Mouse (Mus musculus) forebrain, embryonic 12.5 days (tissue): Measurements from ENCODE around the gene Nt5e. TPM values are rescaled to one million over a fixed set of nuclear protein-coding genes. Genes with fewer than 3 reads are reported as not detected.

ENCODE experiments used
- ATAC-seq: fragments of 200-750 bp; cut with Nextera tagmentation; 2 replicates; pipeline ENCODE4 v1.8.0; 2017; ENCODE audit warnings: moderate TSS enrichment; ENCODE audit not compliant: low FRiP score
- H3K27ac ChIP-seq: fragments of 300-500 bp; sonication (generic); 2 replicates; pipeline ENCODE4 v1.5.1; 2016; ENCODE audit warnings: mild to moderate bottlenecking
- H3K27me3 ChIP-seq: fragments of 300-500 bp; sonication (generic); 2 replicates; pipeline ENCODE4 v1.6.1; 2016; ENCODE audit warnings: mild to moderate bottlenecking
- H3K36me3 ChIP-seq: fragments of 300-500 bp; sonication (generic); replicated peaks from 2 replicates; pipeline ENCODE4 v1.6.1; 2016; ENCODE audit warnings: mild to moderate bottlenecking
- H3K4me1 ChIP-seq: fragments of 300-500 bp; sonication (generic); 2 replicates; pipeline ENCODE4 v1.6.1; 2016
- H3K4me2 ChIP-seq: fragments of 300-500 bp; sonication (generic); 2 replicates; pipeline ENCODE4 v1.6.1; 2016; ENCODE audit warnings: mild to moderate bottlenecking, moderate library complexity
- H3K4me3 ChIP-seq: fragments of 300-500 bp; sonication (generic); replicated peaks from 2 replicates; pipeline ENCODE4 v1.5.1; 2016; ENCODE audit warnings: mild to moderate bottlenecking
- H3K9ac ChIP-seq: fragments of 300-500 bp; sonication (generic); 2 replicates; pipeline ENCODE4 v1.6.1; 2016; ENCODE audit warnings: mild to moderate bottlenecking
- H3K9me3 ChIP-seq: fragments of 300-500 bp; sonication (generic); 2 replicates; pipeline ENCODE4 v1.6.1; 2016
- WGBS: fragments of 180-500 bp; shearing (Covaris S2); methylation state at CpG from one replicate; pipeline ENCODE4 v1.1.7; 2016; 5-methylcytosine and 5-hydroxymethylcytosine counted together
- polyA plus RNA-seq: library from polyadenylated mRNA; unstranded; fragments of >200 nt; fragmentation: Nextera tagmentation; extraction: Ambion mirVana; gene quantifications from 2 replicates; pipeline ENCODE4 v1.2.1, GENCODE M21; 2016

Gene Nt5e
- polyA plus RNA-seq, 1 experiment from 2014 or later = 0.78 TPM

DNA sequence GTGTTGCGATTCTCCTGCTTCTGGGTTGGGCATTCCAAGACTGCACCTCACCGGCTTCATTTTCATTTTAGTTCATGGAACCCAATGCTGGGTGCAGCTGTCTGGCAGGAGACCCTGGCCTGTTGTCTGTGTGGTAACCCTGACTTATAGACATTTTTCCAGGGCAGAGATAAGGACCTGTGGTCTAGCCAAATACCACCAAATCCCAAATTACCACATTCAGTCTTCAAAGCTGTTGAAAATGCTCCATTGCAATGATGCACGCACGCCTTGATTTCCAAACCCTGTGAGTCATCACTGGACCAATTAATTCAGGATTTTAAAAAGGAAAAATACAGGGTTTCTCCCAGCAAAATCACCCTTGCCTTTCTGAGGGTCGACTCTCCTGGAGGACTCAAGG lies 41.5 kb downstream of the Nt5e start:
- Histone ChIP-seq H3K36me3 (no peaks in the 10 kb centered on the region), H3K4me3 (no peak overlapping the region), H3K4me1 (no peaks in the 10 kb centered on the region), H3K4me2 (no peak overlapping the region), H3K27ac (no peak overlapping the region), H3K27me3 (no peaks in the 10 kb centered on the region), H3K9me3 (no peaks in the 10 kb centered on the region), H3K9ac (no peak overlapping the region)
- no peak for ATAC-seq
- 90% methylated on average over 5 of the region's 5 CpGs for WGBS

DNA sequence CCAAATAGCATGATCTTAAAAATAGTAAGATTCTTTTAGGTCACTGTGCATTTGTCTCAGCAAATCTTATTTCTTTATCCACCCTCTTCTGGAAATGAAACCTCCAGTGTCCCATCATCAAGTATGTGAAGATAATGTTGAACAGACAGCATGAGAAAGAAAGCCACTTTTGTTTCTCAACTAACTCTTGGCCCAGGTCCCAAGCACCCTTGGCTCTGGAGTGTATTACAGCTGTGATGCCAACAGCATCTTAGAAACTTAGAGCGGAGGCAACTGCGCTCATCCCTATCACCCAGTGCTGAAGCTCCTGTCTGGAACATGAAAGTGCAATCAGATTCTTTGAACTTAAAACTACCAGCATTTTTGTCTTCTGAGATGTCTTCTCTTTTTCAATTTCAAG lies 42.7 kb downstream of the Nt5e start:
- no peak overlapping the region for H3K9ac ChIP-seq
- 90% methylated on average over 2 of the region's 2 CpGs for WGBS
- H3K27ac ChIP-seq = no peak overlapping the region
- no peak overlapping the region for H3K4me2 ChIP-seq
- no peak for ATAC-seq
- no peaks in the 10 kb centered on the region for H3K9me3 ChIP-seq
- H3K36me3 ChIP-seq = no peaks in the 10 kb centered on the region
- no peak overlapping the region for H3K4me3 ChIP-seq
- H3K27me3 ChIP-seq = no peaks in the 10 kb centered on the region
- H3K4me1 ChIP-seq = no peaks in the 10 kb centered on the region

DNA sequence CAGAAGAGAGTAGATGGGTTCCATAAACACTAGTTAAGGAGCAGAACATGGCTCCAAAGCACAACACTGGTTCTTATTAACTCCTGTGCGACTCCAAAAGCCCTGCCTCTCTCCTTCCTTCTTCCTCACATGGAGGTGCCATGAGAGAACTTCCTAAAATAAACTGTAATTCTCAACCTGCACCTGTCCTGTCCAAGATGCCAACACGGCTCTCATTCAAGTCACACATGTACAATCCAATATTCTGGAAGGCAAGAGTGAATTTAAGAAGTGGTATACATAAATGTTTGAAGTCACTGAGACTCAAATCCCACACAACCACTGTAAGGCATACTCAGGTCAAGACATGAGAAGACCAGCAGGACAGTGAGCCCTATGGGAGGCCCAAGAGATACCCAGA lies 44.2 kb downstream of the Nt5e start:
- ATAC-seq = no peak

DNA sequence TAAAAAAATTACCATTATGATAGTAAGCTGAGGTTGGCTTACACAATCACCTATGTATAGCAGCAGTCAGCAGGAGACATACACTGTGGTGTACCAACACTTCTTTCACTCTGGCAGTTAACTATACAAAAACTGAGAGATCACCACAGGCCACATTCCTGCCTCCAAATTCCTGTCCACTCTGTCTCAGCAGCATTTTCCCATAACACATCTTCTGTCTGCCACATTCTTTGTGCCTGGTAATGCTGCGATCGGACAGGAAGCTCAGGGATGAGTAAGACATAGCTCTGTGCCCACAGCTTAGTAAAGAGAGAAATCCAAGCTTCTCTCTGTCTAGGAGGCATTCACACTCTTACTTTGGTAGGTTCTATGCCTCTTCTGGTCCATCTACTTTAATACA lies 46.0 kb downstream of the Nt5e start:
- H3K27ac ChIP-seq = no peak overlapping the region
- 90% methylated on average over 2 of the region's 2 CpGs for WGBS
- no peaks in the 10 kb centered on the region for H3K4me1 ChIP-seq

More for the DNA sequence above, 44.2 kb downstream of the Nt5e start:
- 85% methylated on average over 2 of the region's 2 CpGs for WGBS
- H3K27ac ChIP-seq = no peak overlapping the region
- no peaks in the 10 kb centered on the region for H3K9me3 ChIP-seq
- H3K4me1 ChIP-seq = no peaks in the 10 kb centered on the region
- no peaks in the 10 kb centered on the region for H3K36me3 ChIP-seq
- H3K9ac ChIP-seq = no peak overlapping the region
- H3K27me3 ChIP-seq = no peaks in the 10 kb centered on the region
- H3K4me2 ChIP-seq = no peak overlapping the region
- no peak overlapping the region for H3K4me3 ChIP-seq

DNA sequence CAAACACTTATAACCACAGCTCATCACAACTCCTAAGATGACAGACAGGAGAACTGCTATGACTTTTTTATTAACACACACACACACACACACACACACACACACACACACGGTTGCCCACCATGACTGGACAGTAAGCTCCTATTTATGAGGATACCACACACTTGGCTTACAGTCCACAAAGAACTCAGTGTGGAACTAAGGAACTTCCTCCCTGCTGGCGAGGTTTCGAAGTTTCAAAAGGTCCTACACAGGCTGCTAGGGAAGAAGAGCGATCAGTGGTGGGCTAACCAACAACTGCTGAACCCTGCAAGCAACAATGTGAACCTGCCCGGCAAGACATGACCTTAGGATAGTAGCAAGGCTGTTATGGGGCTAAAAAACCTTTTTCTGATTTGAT lies 50.5 kb downstream of the Nt5e start:
- no peaks in the 10 kb centered on the region for H3K9me3 ChIP-seq
- ATAC-seq = no peak
- no peaks in the 10 kb centered on the region for H3K27me3 ChIP-seq
- no peak overlapping the region for H3K9ac ChIP-seq
- no peak overlapping the region for H3K4me3 ChIP-seq
- H3K27ac ChIP-seq = no peak overlapping the region
- H3K4me1 ChIP-seq = no peaks in the 10 kb centered on the region
- no peak overlapping the region for H3K4me2 ChIP-seq
- WGBS = 81% methylated on average over 5 of the region's 5 CpGs
- H3K36me3 ChIP-seq = peaks cover 18% of the 10 kb centered on the region

More for the DNA sequence above, 46.0 kb downstream of the Nt5e start:
- no peak overlapping the region for H3K9ac ChIP-seq
- ATAC-seq = no peak
- H3K9me3 ChIP-seq = no peaks in the 10 kb centered on the region
- H3K4me3 ChIP-seq = no peak overlapping the region
- no peaks in the 10 kb centered on the region for H3K27me3 ChIP-seq
- H3K36me3 ChIP-seq = no peaks in the 10 kb centered on the region
- H3K4me2 ChIP-seq = no peak overlapping the region

DNA sequence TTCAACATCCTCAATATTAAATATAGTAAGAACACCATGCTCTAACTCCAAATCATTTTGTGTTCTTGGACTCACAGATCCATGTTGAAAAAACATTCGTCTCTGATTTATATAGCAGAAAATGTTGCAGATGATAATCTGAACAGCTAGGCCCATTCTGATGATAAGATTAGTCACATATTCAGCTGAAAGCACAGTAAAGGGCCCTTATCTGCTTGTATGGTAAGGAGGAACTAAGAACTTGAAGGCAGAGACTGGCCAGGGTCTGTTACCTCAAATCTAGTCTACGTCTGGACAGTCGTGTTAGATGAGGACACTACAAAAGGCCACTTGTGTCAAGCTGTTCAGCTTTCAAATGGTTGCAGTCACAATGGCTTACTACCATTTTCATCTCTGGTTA lies 52.1 kb downstream of the Nt5e start:
- 86% methylated on average over 3 of the region's 3 CpGs for WGBS
- Histone ChIP-seq H3K27ac (no peak overlapping the region), H3K9me3 (no peaks in the 10 kb centered on the region), H3K4me3 (no peak overlapping the region), H3K9ac (no peak overlapping the region), H3K4me1 (no peaks in the 10 kb centered on the region), H3K27me3 (no peaks in the 10 kb centered on the region), H3K4me2 (no peak overlapping the region), H3K36me3 (peaks cover 27% of the 10 kb centered on the region)
- no peak for ATAC-seq

DNA sequence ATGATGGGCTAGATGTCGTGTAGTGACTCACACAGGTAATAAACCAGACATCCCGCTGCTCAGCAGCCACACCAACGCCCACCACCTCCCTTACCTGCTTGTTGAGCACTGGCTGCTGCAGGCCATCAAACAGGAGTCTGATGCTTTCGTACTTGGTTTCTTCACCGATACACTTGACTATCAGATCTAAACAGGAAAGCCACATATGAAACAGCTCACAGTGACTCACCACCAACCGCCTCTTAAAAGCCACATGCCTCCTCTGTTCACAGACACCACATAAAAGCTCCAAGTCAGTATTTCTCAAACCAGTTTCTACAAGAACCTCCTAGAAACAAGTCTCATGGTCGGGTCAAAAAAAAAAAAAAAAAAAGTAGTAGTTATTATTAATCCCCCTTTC lies 53.1 kb downstream of the Nt5e start:
- H3K9me3 ChIP-seq = no peaks in the 10 kb centered on the region
- peaks cover 27% of the 10 kb centered on the region for H3K36me3 ChIP-seq
- H3K27ac ChIP-seq = no peak overlapping the region
- no peak overlapping the region for H3K4me2 ChIP-seq
- WGBS = 78% methylated on average over 7 of the region's 7 CpGs
- ATAC-seq = no peak
- no peaks in the 10 kb centered on the region for H3K27me3 ChIP-seq
- no peak overlapping the region for H3K4me3 ChIP-seq
- no peak overlapping the region for H3K9ac ChIP-seq
- no peaks in the 10 kb centered on the region for H3K4me1 ChIP-seq

DNA sequence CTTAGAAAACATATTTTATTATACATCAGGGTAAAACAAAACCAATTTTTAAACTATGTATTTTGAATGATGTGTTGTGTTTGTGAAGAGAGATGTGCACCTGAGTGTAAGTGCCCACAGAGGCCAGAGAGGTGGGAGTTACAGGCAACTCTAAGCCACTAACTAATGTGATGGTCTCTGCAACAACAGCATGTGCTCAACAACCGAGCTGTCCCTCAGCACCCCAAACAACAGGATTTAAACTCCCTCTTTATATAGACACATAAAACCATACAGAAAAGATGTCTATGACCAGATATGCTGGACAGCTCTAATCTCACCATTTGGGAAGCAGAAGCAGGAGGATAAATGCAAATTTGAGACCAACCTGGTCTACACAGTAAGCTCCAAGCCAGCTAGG lies 53.5 kb downstream of the Nt5e start:
- no peak for ATAC-seq
- Histone ChIP-seq H3K4me1 (no peaks in the 10 kb centered on the region), H3K9ac (no peak overlapping the region), H3K27ac (no peak overlapping the region), H3K4me2 (no peak overlapping the region), H3K4me3 (no peak overlapping the region), H3K9me3 (no peaks in the 10 kb centered on the region), H3K27me3 (no peaks in the 10 kb centered on the region), H3K36me3 (peaks cover 27% of the 10 kb centered on the region)
- 79% methylated on average over 1 of the region's 1 CpGs for WGBS

DNA sequence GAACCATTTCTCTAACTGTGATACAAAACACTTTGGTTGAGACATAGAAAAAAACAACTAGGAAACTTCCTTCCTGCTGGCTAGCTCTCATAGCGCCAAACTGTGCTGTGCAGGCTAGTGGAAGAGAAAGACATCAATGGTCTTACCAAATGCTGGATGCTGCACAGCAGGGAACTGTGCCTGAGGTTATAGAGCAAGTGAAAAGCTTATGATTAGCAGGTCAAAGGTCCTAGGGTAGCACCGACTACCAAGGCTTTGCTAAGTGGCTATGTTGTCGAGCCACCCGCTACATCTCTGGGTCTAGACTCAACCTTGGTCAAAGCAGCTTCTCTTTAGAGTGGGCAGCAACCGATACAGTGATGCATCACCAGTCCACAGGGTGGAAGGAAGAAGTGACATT lies 61.8 kb downstream of the Nt5e start:
- whole genome bisulfite sequencing = 49% methylated on average over 5 of the region's 5 CpGs
- ATAC-seq = no peak
- H3K4me1 ChIP-seq = no peaks in the 10 kb centered on the region
- no peaks in the 10 kb centered on the region for H3K9me3 ChIP-seq
- no peak overlapping the region for H3K4me3 ChIP-seq
- H3K27ac ChIP-seq = no peak overlapping the region
- no peak overlapping the region for H3K9ac ChIP-seq
- H3K4me2 ChIP-seq = no peak overlapping the region
- H3K36me3 ChIP-seq = peaks cover 17% of the 10 kb centered on the region; the same call in 1 of the 2 replicates
- H3K27me3 ChIP-seq = no peaks in the 10 kb centered on the region

DNA sequence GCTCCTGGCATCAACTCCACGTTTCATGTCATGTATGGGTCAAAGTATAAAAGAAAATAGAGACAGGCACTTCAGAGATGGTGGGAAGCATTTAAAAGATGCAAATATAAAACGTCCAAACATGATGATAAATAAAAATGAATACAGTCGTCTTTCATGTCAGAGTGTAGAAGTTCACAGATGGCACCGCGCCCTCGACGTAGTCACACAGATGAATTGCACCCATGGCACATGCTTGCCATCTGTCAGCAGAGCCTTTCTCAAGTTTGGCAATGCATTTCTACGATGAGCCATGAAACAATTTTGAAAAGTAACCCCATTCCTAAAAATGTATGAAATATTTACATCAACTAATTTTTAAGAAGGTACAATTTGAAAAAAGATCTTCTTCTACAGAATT lies 67.9 kb downstream of the Nt5e start:
- H3K36me3 ChIP-seq = peaks cover 24% of the 10 kb centered on the region
- H3K4me2 ChIP-seq = no peak overlapping the region
- no peak for ATAC-seq
- no peak overlapping the region for H3K4me3 ChIP-seq
- H3K4me1 ChIP-seq = no peaks in the 10 kb centered on the region
- H3K9me3 ChIP-seq = no peaks in the 10 kb centered on the region
- no peak overlapping the region for H3K9ac ChIP-seq
- no peaks in the 10 kb centered on the region for H3K27me3 ChIP-seq
- no peak overlapping the region for H3K27ac ChIP-seq
- WGBS = 92% methylated on average over 8 of the region's 8 CpGs

DNA sequence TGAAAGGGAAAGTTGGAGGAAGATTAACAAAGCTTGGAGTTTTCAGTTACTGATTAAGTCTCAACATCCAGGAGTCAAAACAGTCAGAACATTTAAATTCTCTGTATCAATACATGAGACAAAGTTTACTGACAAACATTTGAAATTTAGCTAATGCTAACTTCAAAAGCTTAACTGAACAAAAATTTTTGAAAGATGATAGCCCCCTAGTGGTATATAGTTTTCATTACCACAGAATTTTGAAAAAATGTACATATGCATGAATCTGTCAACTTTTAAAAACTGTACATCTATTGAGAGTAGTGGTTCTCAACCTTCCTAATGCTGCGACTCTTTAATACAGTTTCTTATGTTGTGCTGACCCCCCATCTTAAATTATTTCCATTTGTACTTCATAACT lies 71.5 kb downstream of the Nt5e start:
- ATAC-seq = no peak
- no peaks in the 10 kb centered on the region for H3K27me3 ChIP-seq
- H3K4me3 ChIP-seq = no peak overlapping the region
- no peak overlapping the region for H3K27ac ChIP-seq
- no peak overlapping the region for H3K9ac ChIP-seq
- H3K4me2 ChIP-seq = no peak overlapping the region
- H3K4me1 ChIP-seq = no peaks in the 10 kb centered on the region
- H3K9me3 ChIP-seq = no peaks in the 10 kb centered on the region
- H3K36me3 ChIP-seq = peaks cover 26% of the 10 kb centered on the region
- 77% methylated on average over 1 of the region's 1 CpGs for WGBS

DNA sequence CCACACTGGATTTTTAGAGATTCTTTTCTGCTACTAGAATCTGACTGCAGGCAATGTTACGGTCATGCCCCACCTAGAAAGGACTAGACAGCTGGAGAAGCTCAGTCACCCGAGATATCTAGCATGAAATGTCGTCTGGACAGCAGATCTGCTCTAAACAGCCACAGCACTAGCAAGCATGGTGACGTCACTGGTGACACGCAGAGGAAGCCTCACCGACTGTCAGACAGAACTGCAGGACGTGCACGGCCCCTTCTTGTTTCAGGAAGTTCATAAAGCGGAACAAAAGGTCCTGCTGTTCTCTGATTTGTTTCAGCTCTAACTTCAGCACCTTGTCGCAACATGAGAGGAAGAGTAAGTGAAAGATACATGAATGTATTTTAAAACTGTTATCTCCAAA lies 77.1 kb downstream of the Nt5e start:
- WGBS = 86% methylated on average over 10 of the region's 10 CpGs

DNA sequence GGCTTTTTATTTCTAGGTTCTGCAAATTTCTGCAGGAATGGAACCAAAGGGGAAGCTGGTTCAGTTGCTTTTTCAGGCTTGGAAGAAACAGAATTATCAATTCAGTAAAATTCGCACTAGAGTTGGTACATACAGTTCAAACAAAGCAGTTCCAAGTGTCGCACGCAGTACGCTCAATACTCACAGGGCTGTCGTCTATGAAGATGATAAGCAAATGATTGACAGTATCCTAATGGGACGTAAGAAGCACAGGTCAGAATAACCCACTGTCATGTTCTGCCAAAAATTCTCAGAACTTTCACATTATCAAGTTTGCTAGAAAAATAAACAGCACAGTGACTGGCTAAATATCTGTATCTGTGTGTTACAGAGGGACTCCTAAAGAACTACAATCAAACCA lies 77.5 kb downstream of the Nt5e start:
- ATAC-seq = no peak
- no peak overlapping the region for H3K27ac ChIP-seq
- H3K36me3 ChIP-seq = peaks cover 25% of the 10 kb centered on the region
- no peaks in the 10 kb centered on the region for H3K4me1 ChIP-seq
- whole genome bisulfite sequencing = 93% methylated on average over 6 of the region's 6 CpGs
- no peaks in the 10 kb centered on the region for H3K9me3 ChIP-seq
- H3K4me2 ChIP-seq = no peak overlapping the region
- no peak overlapping the region for H3K4me3 ChIP-seq
- no peak overlapping the region for H3K9ac ChIP-seq
- H3K27me3 ChIP-seq = no peaks in the 10 kb centered on the region

More for the DNA sequence above, 77.1 kb downstream of the Nt5e start:
- no peak overlapping the region for H3K27ac ChIP-seq
- no peak overlapping the region for H3K4me2 ChIP-seq
- ATAC-seq = no peak
- H3K36me3 ChIP-seq = peaks cover 21% of the 10 kb centered on the region
- no peaks in the 10 kb centered on the region for H3K4me1 ChIP-seq
- H3K4me3 ChIP-seq = no peak overlapping the region
- H3K27me3 ChIP-seq = no peaks in the 10 kb centered on the region
- H3K9me3 ChIP-seq = no peaks in the 10 kb centered on the region
- H3K9ac ChIP-seq = no peak overlapping the region

DNA sequence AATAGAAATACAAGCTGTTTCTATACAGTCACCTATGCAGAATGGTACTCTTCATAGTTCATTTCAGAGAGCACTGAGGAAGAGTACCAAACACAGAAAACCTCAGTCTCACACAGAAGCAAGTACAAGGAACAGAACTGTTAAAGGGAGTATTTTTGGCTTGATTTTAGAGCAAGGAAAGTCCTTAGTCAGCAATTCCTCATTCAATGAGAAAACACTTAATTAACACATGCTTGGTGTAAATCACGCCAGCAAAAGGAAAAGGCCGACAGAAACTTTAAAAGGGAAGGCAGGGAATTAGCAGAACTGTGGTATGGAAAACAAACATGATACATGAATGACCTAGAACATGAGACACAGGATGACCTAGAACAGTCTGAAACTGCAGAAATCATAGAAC lies 83.0 kb downstream of the Nt5e start:
- no peaks in the 10 kb centered on the region for H3K4me1 ChIP-seq
- H3K27me3 ChIP-seq = no peaks in the 10 kb centered on the region
- ATAC-seq = no peak
- no peak overlapping the region for H3K4me3 ChIP-seq
- no peak overlapping the region for H3K4me2 ChIP-seq
- no peak overlapping the region for H3K27ac ChIP-seq
- WGBS = 82% methylated on average over 2 of the region's 2 CpGs
- H3K9me3 ChIP-seq = no peaks in the 10 kb centered on the region
- H3K36me3 ChIP-seq = peaks cover 8% of the 10 kb centered on the region
- H3K9ac ChIP-seq = no peak overlapping the region
